Mouse (Mus musculus) MEL (cell line): Measurements from ENCODE around the gene Aplp2. TPM values are rescaled to one million over a fixed set of nuclear protein-coding genes. Genes with fewer than 3 reads are reported as not detected.
A peak's percentile ranks its signal among the peaks of the same experiment; 100 is the strongest.

ENCODE experiments used
- DNase-seq: peaks from one replicate; pipeline ENCODE4 v3.0.0; 2011; ENCODE audit warnings: low read depth, low spot score
- H3K27ac ChIP-seq: 2 replicates; pipeline ENCODE4 v1.5.1; 2012; ENCODE audit warnings: low read depth, mild to moderate bottlenecking, control low read depth, low read length, moderate library complexity; ENCODE audit not compliant: control insufficient read depth
- H3K27me3 ChIP-seq, 2 experiments: fragments of 150-350 bp in 1 of 2; sonication (generic) in 1 of 2; 2 replicates each; pipeline ENCODE4 v1.6.1; 2012; ENCODE audit warnings: low read length in 2 of 2, mild to moderate bottlenecking in 2 of 2, improper control_type of control experiment in 1 of 2, moderate library complexity in 1 of 2; ENCODE audit not compliant: insufficient read depth in 2 of 2, control insufficient read depth in 1 of 2
- H3K36me3 ChIP-seq, 2 experiments: 2 replicates each; pipeline ENCODE4 v1.6.1; 2012 to 2014; ENCODE audit warnings: low read length in 2 of 2, improper control_type of control experiment in 1 of 2, inconsistent platforms in 1 of 2, mild to moderate bottlenecking in 1 of 2; ENCODE audit not compliant: insufficient read depth in 2 of 2, control insufficient read depth in 1 of 2
- H3K4me1 ChIP-seq, 2 experiments: fragments of 150-350 bp in 1 of 2; sonication (generic) in 1 of 2; 2 replicates each; pipeline ENCODE4 v1.6.1; 2012; ENCODE audit warnings: low read length in 2 of 2, improper control_type of control experiment in 1 of 2, mild to moderate bottlenecking in 1 of 2; ENCODE audit not compliant: insufficient read depth in 2 of 2, control insufficient read depth in 1 of 2
- H3K4me3 ChIP-seq, 2 experiments: fragments of 150-350 bp in 1 of 2; sonication (generic) in 1 of 2; 2 replicates each; pipeline ENCODE4 v1.5.1; 2012; ENCODE audit warnings: low read depth in 2 of 2, low read length in 2 of 2, mild to moderate bottlenecking in 2 of 2, moderate library complexity in 2 of 2, control low read depth in 1 of 2, improper control_type of control experiment in 1 of 2; ENCODE audit not compliant: control insufficient read depth in 1 of 2, insufficient read depth in 1 of 2
- H3K79me2 ChIP-seq: 2 replicates; pipeline ENCODE4 v1.6.1; 2012; ENCODE audit warnings: mild to moderate bottlenecking, low read length, moderate library complexity; ENCODE audit not compliant: control insufficient read depth, poor library complexity, insufficient read depth
- H3K9ac ChIP-seq: 2 replicates; pipeline ENCODE4 v1.6.1; 2012; ENCODE audit warnings: low read depth, mild to moderate bottlenecking, control low read depth, low read length, moderate library complexity; ENCODE audit not compliant: control insufficient read depth, poor library complexity, severe bottlenecking
- H3K9me3 ChIP-seq: fragments of 150-350 bp; sonication (generic); replicated peaks from 2 replicates; pipeline ENCODE4 v1.6.1; 2012; ENCODE audit warnings: mild to moderate bottlenecking, low read length, improper control_type of control experiment, moderate library complexity; ENCODE audit not compliant: insufficient read depth
- BHLHE40 ChIP-seq: IDR thresholded peaks from 2 replicates; pipeline ENCODE4 v1.6.1; 2012; ENCODE audit warnings: low read depth, mild to moderate bottlenecking, inconsistent platforms, low read length, improper control_type of control experiment, borderline replicate concordance
- CHD2 ChIP-seq: IDR thresholded peaks from 2 replicates; pipeline ENCODE4 v1.6.1; 2011; ENCODE audit warnings: low read length, improper control_type of control experiment
- CTCF ChIP-seq, 3 experiments: IDR thresholded peaks in 2 of 3; conservative IDR thresholded peaks in 1 of 3; 2 replicates each; pipeline ENCODE4 v1.5.1; 2011 to 2012; ENCODE audit warnings: low read length in 3 of 3, low read depth in 2 of 3, mild to moderate bottlenecking in 2 of 3, improper control_type of control experiment in 1 of 3, inconsistent platforms in 1 of 3, mixed read lengths in 1 of 3, moderate library complexity in 1 of 3; ENCODE audit not compliant: control insufficient read depth in 1 of 3, insufficient read depth in 1 of 3, poor library complexity in 1 of 3, severe bottlenecking in 1 of 3
- E2F4 ChIP-seq: IDR thresholded peaks from 2 replicates; pipeline ENCODE4 v1.6.1; 2011; ENCODE audit warnings: low read depth, low read length, improper control_type of control experiment, borderline replicate concordance
- ELF1 ChIP-seq: IDR thresholded peaks from 2 replicates; pipeline ENCODE4 v1.6.1; 2014; ENCODE audit warnings: low read depth, mild to moderate bottlenecking, inconsistent platforms, low read length, improper control_type of control experiment, moderate library complexity
- EP300 ChIP-seq, 2 experiments: IDR thresholded peaks; 2 replicates each; pipeline ENCODE4 v1.6.1; 2011; ENCODE audit warnings: improper control_type of control experiment in 2 of 2, low read length in 2 of 2, low read depth in 1 of 2, mild to moderate bottlenecking in 1 of 2
- ETS1 ChIP-seq: IDR thresholded peaks from 2 replicates; pipeline ENCODE4 v1.6.1; 2012; ENCODE audit warnings: low read depth, mild to moderate bottlenecking, inconsistent platforms, low read length, improper control_type of control experiment, moderate library complexity
- GABPA ChIP-seq: IDR thresholded peaks from 2 replicates; pipeline ENCODE4 v1.6.1; 2012; ENCODE audit warnings: low read depth, mild to moderate bottlenecking, inconsistent platforms, low read length, improper control_type of control experiment, moderate library complexity
- GATA1 ChIP-seq: IDR thresholded peaks from 2 replicates; pipeline ENCODE4 v1.6.1; 2011; ENCODE audit warnings: low read depth, low read length, improper control_type of control experiment
- HCFC1 ChIP-seq: IDR thresholded peaks from 2 replicates; pipeline ENCODE4 v1.6.1; 2012; ENCODE audit warnings: low read depth, mild to moderate bottlenecking, inconsistent platforms, low read length, improper control_type of control experiment, moderate library complexity
- JUND ChIP-seq: IDR thresholded peaks from 2 replicates; pipeline ENCODE4 v1.6.1; 2011; ENCODE audit warnings: low read depth, mild to moderate bottlenecking, improper control_type of control experiment, low read length
- KAT2A ChIP-seq: conservative IDR thresholded peaks from 2 replicates; pipeline ENCODE4 v1.6.1; 2012; ENCODE audit warnings: low read depth, low read length, improper control_type of control experiment, inconsistent platforms
- MAFK ChIP-seq: IDR thresholded peaks from 2 replicates; pipeline ENCODE4 v1.6.1; 2011; ENCODE audit warnings: low read depth, mild to moderate bottlenecking, low read length, improper control_type of control experiment, borderline replicate concordance
- MAX ChIP-seq: IDR thresholded peaks from 2 replicates; pipeline ENCODE4 v1.6.1; 2011; ENCODE audit warnings: low read length, improper control_type of control experiment
- MAZ ChIP-seq: IDR thresholded peaks from 2 replicates; pipeline ENCODE4 v1.6.1; 2012; ENCODE audit warnings: low read depth, mild to moderate bottlenecking, inconsistent platforms, low read length, improper control_type of control experiment
- MEF2A ChIP-seq: IDR thresholded peaks from 2 replicates; pipeline ENCODE4 v1.6.1; 2014; ENCODE audit warnings: low read depth, mild to moderate bottlenecking, inconsistent platforms, low read length, improper control_type of control experiment; ENCODE audit not compliant: poor library complexity, insufficient replicate concordance, severe bottlenecking; ENCODE audit errors: extremely low read depth
- MXI1 ChIP-seq: IDR thresholded peaks from 2 replicates; pipeline ENCODE4 v1.6.1; 2011; ENCODE audit warnings: mild to moderate bottlenecking, low read depth, low read length, improper control_type of control experiment
- MYB ChIP-seq: IDR thresholded peaks from 2 replicates; pipeline ENCODE4 v1.6.1; 2011; ENCODE audit warnings: mild to moderate bottlenecking, low read depth, low read length, improper control_type of control experiment
- MYC ChIP-seq: IDR thresholded peaks from 2 replicates; pipeline ENCODE4 v1.6.1; 2011; ENCODE audit warnings: low read depth, mild to moderate bottlenecking, low read length, improper control_type of control experiment, moderate library complexity
- NELFE ChIP-seq: IDR thresholded peaks from 2 replicates; pipeline ENCODE4 v1.6.1; 2011; ENCODE audit warnings: low read depth, low read length, improper control_type of control experiment
- NRF1 ChIP-seq: IDR thresholded peaks from 2 replicates; pipeline ENCODE4 v1.6.1; 2014; ENCODE audit warnings: low read depth, mild to moderate bottlenecking, inconsistent platforms, low read length, improper control_type of control experiment, moderate library complexity; ENCODE audit not compliant: poor library complexity, insufficient read depth, severe bottlenecking
- POLR2A ChIP-seq, 2 experiments: IDR thresholded peaks; 2 replicates each; pipeline ENCODE4 v1.6.1; 2011 to 2012; ENCODE audit warnings: low read length in 2 of 2, mild to moderate bottlenecking in 2 of 2, control low read depth in 1 of 2, improper control_type of control experiment in 1 of 2, low read depth in 1 of 2, moderate library complexity in 1 of 2; ENCODE audit not compliant: control insufficient read depth in 1 of 2, insufficient read depth in 1 of 2, poor library complexity in 1 of 2
- POLR2AphosphoS2 ChIP-seq: IDR thresholded peaks from 2 replicates; pipeline ENCODE4 v1.6.1; 2011; ENCODE audit warnings: low read length, improper control_type of control experiment
- POLR2AphosphoS5 ChIP-seq: IDR thresholded peaks from 2 replicates; pipeline ENCODE4 v1.6.1; 2012; ENCODE audit warnings: low read depth, borderline replicate concordance, mild to moderate bottlenecking, inconsistent platforms, low read length, moderate library complexity, mixed read lengths
- RAD21 ChIP-seq: IDR thresholded peaks from 2 replicates; pipeline ENCODE4 v1.6.1; 2011; ENCODE audit warnings: mild to moderate bottlenecking, low read depth, low read length, improper control_type of control experiment
- RCOR1 ChIP-seq: IDR thresholded peaks from 2 replicates; pipeline ENCODE4 v1.6.1; 2012; ENCODE audit warnings: low read depth, mild to moderate bottlenecking, inconsistent platforms, low read length, improper control_type of control experiment
- SIN3A ChIP-seq: IDR thresholded peaks from 2 replicates; pipeline ENCODE4 v1.6.1; 2012; ENCODE audit warnings: low read length, improper control_type of control experiment, inconsistent platforms
- TAL1 ChIP-seq: IDR thresholded peaks from 2 replicates; pipeline ENCODE4 v1.6.1; 2012; ENCODE audit warnings: mild to moderate bottlenecking, inconsistent platforms, low read length, moderate library complexity, mixed read lengths
- TBP ChIP-seq: IDR thresholded peaks from 2 replicates; pipeline ENCODE4 v1.8.0; 2011; ENCODE audit warnings: low read depth, low read length, improper control_type of control experiment
- UBTF ChIP-seq: IDR thresholded peaks from 2 replicates; pipeline ENCODE4 v1.6.1; 2012; ENCODE audit warnings: low read depth, mild to moderate bottlenecking, inconsistent platforms, low read length, improper control_type of control experiment, moderate library complexity, borderline replicate concordance; ENCODE audit not compliant: insufficient read depth
- USF1 ChIP-seq: IDR thresholded peaks from 2 replicates; pipeline ENCODE4 v1.6.1; 2014; ENCODE audit warnings: low read depth, mild to moderate bottlenecking, inconsistent platforms, low read length, improper control_type of control experiment, moderate library complexity
- USF2 ChIP-seq, 2 experiments: IDR thresholded peaks; 2 replicates each; pipeline ENCODE4 v1.6.1; 2011 to 2012; ENCODE audit warnings: improper control_type of control experiment in 2 of 2, low read length in 2 of 2, borderline replicate concordance in 1 of 2, inconsistent platforms in 1 of 2, low read depth in 1 of 2, mild to moderate bottlenecking in 1 of 2; ENCODE audit not compliant: insufficient read depth in 1 of 2
- ZC3H11A ChIP-seq: IDR thresholded peaks from 2 replicates; pipeline ENCODE4 v1.6.1; 2012; ENCODE audit warnings: low read depth, mild to moderate bottlenecking, inconsistent platforms, low read length, improper control_type of control experiment
- ZKSCAN1 ChIP-seq: IDR thresholded peaks from 2 replicates; pipeline ENCODE4 v1.6.1; 2012; ENCODE audit warnings: low read depth, mild to moderate bottlenecking, inconsistent platforms, low read length, improper control_type of control experiment, moderate library complexity
- ZMIZ1 ChIP-seq: IDR thresholded peaks from 2 replicates; pipeline ENCODE4 v1.6.1; 2012; ENCODE audit warnings: low read depth, mild to moderate bottlenecking, inconsistent platforms, low read length, improper control_type of control experiment, moderate library complexity
- ZNF384 ChIP-seq: IDR thresholded peaks from 2 replicates; pipeline ENCODE4 v1.6.1; 2012; ENCODE audit warnings: low read depth, mild to moderate bottlenecking, inconsistent platforms, low read length, improper control_type of control experiment
- polyA plus RNA-seq, 2 experiments: library from polyadenylated mRNA; stranded (reverse) in 1 of 2; unstranded in 1 of 2; fragments of >175 nt in 1 of 2; fragments of >200 nt in 1 of 2; gene quantifications; 2 replicates each; pipeline versions ENCODE4 v1.2.1 to v1.2.4; 2012; ENCODE audit warnings: low replicate concordance in 2 of 2, low read depth in 1 of 2; ENCODE audit not compliant: insufficient read length in 2 of 2, insufficient read depth in 1 of 2, missing spikeins in 1 of 2
- total RNA-seq: library from RNA; depleted of rRNA; stranded (reverse); fragments of 300-350 nt; gene quantifications from 2 replicates; pipeline ENCODE4 v1.2.3, GENCODE M21; 2012

Gene Aplp2
- total and polyA plus RNA-seq, 3 experiments = 37.6 to 60.6 TPM; not detected in 1

DNA sequence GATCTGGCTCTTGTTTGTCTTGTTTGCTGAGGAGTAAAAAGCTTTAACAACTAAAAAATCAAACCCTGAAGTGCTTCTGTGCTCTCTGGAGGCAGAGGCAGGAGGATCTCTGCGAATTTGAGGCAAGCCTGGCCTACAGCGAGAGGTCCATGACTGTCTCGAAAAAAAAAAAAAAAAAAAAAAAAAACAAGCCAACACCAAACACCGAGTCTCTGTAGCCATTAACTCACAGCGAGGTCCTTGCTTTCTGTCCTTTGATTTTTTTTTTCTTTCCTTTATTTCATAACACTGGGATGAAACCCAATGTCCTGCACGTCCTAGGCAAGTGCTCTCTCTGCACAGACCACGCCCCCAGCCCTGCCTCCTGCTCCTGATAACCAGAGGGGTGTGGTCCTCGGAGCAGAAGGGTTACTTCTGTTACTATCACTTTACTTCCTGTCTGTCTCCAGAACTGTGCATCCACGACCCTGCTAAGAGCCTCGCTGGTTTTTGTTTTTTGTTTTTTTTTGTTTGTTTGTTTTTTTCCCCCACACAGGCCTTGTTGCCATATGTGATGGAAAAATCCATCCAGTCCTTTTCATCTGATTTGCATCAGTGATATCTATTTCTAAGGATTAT lies 40.7 kb upstream of the Aplp2 start:
- Histone ChIP-seq H3K27me3 (no peaks in the 10 kb centered on the region), H3K79me2 (peaks cover 1% of the 10 kb centered on the region; the same call in 1 of the 2 replicates), H3K4me3 (peak overlapping the region; percentile 20 to 89; a peak in 3 of 4 replicates), H3K36me3 (peaks cover 0 to 25% of the 10 kb centered on the region in 2 experiments; a peak in 2 of 4 replicates), H3K4me1 (peaks cover 12 to 20% of the 10 kb centered on the region in 2 experiments), H3K9me3 (no peaks in the 10 kb centered on the region), H3K27ac (peak overlapping the region; percentile 99), H3K9ac (peak overlapping the region; percentile 72; the same call in 1 of the 2 replicates)
- DNase-seq = peak; percentile 95
- TF ChIP-seq POLR2AphosphoS5 (no peak), EP300 (IDR thresholded peaks at IDR 0.05; ENCODE audit: low read depth in 1 of 2, low read length in 2 of 2) (peak; percentile 64 to 71), ETS1 (peak; percentile 77), MAX (no peak; the same call in none of the 2 replicates), MAZ (no peak), NELFE (peak; percentile 87), JUND (no peak), MYC (peak; percentile 66; the same call in 1 of the 2 replicates), ZMIZ1 (peak; percentile 96), GABPA (no peak), MEF2A (no peak), POLR2AphosphoS2 (peak; percentile 89), SIN3A (peak; percentile 82), CHD2 (no peak), GATA1 (peak; percentile 75), KAT2A (no peak), RCOR1 (peak; percentile 54), UBTF (no peak), MXI1 (peak; percentile 75), MYB (no peak), ZNF384 (peak; percentile 87), POLR2A (IDR thresholded peaks at IDR 0.05; ENCODE audit: control insufficient read depth in 1 of 2, insufficient read depth in 1 of 2, low read depth in 1 of 2, low read length in 2 of 2, poor library complexity in 1 of 2) (peak in 1 of 2 experiments; percentile 90; a peak in 2 of 4 replicates), NRF1 (no peak), USF1 (0 out of 2 replicates have a peak, but pooled peaks have one; percentile 12), BHLHE40 (no peak), HCFC1 (peak; percentile 67; the same call in 1 of the 2 replicates), MAFK (no peak), E2F4 (no peak), RAD21 (no peak), TAL1 (peak; percentile 34), ZKSCAN1 (no peak), USF2 (IDR thresholded peaks at IDR 0.05; ENCODE audit: borderline replicate concordance in 1 of 2, insufficient read depth in 1 of 2, low read depth in 1 of 2, low read length in 2 of 2) (no peak), TBP (peak; percentile 96), ELF1 (peak; percentile 79), ZC3H11A (no peak), CTCF (IDR thresholded peaks at IDR 0.05 in 2 of 3, conservative IDR thresholded peaks at IDR 0.05 in 1 of 3; ENCODE audit: control insufficient read depth in 1 of 3, insufficient read depth in 1 of 3, low read depth in 2 of 3, low read length in 3 of 3, poor library complexity in 1 of 3, severe bottlenecking in 1 of 3) (no peak)
